Mouse (Mus musculus) lung, embryonic 15.5 days (tissue): ENCODE results near the gene Stpg3. TPM values are rescaled to one million over a fixed set of nuclear protein-coding genes. Genes with fewer than 3 reads are reported as not detected.
A peak's percentile ranks its signal among the peaks of the same experiment; 100 is the strongest.

Source experiments
- ATAC-seq: fragments of 200-750 bp; cut with Nextera tagmentation; 2 replicates; pipeline ENCODE4 v1.8.0; 2017; ENCODE audit warnings: moderate number of reproducible peaks, borderline replicate concordance; ENCODE audit not compliant: low FRiP score, low TSS enrichment; ENCODE audit errors: extremely low read depth
- H3K27ac ChIP-seq: fragments of 300-500 bp; sonication (generic); 2 replicates; pipeline ENCODE4 v1.5.1; 2015; ENCODE audit warnings: moderate library complexity, mild to moderate bottlenecking, inconsistent platforms
- H3K27me3 ChIP-seq: fragments of 300-500 bp; sonication (generic); 2 replicates; pipeline ENCODE4 v1.6.1; 2015; ENCODE audit warnings: inconsistent platforms
- H3K36me3 ChIP-seq: fragments of 300-500 bp; sonication (generic); 2 replicates; pipeline ENCODE4 v1.6.1; 2015; ENCODE audit warnings: inconsistent platforms
- H3K4me1 ChIP-seq: fragments of 300-500 bp; sonication (generic); 2 replicates; pipeline ENCODE4 v1.6.1; 2015; ENCODE audit warnings: inconsistent platforms
- H3K4me2 ChIP-seq: fragments of 300-500 bp; sonication (generic); 2 replicates; pipeline ENCODE4 v1.6.1; 2015; ENCODE audit warnings: inconsistent platforms, mild to moderate bottlenecking, moderate library complexity
- H3K4me3 ChIP-seq: fragments of 300-500 bp; sonication (generic); 2 replicates; pipeline ENCODE4 v1.5.1; 2015; ENCODE audit warnings: mild to moderate bottlenecking, inconsistent platforms
- H3K9ac ChIP-seq: fragments of 300-500 bp; sonication (generic); 2 replicates; pipeline ENCODE4 v1.6.1; 2015; ENCODE audit warnings: inconsistent platforms
- H3K9me3 ChIP-seq: fragments of 300-500 bp; sonication (generic); 2 replicates; pipeline ENCODE4 v1.6.1; 2016; ENCODE audit warnings: inconsistent platforms
- WGBS: fragments of 180-500 bp; shearing (Covaris S2); methylation state at CpG from one replicate; pipeline ENCODE4 v1.1.7; 2015; 5-methylcytosine and 5-hydroxymethylcytosine counted together
- polyA plus RNA-seq: library from polyadenylated mRNA; unstranded; fragments of >200 nt; fragmentation: Nextera tagmentation; extraction: Ambion mirVana; gene quantifications from 2 replicates; pipeline ENCODE4 v1.2.1, GENCODE M21; 2015

Gene Stpg3
- polyA plus RNA-seq, 1 experiment from 2014 or later: not detected

DNA sequence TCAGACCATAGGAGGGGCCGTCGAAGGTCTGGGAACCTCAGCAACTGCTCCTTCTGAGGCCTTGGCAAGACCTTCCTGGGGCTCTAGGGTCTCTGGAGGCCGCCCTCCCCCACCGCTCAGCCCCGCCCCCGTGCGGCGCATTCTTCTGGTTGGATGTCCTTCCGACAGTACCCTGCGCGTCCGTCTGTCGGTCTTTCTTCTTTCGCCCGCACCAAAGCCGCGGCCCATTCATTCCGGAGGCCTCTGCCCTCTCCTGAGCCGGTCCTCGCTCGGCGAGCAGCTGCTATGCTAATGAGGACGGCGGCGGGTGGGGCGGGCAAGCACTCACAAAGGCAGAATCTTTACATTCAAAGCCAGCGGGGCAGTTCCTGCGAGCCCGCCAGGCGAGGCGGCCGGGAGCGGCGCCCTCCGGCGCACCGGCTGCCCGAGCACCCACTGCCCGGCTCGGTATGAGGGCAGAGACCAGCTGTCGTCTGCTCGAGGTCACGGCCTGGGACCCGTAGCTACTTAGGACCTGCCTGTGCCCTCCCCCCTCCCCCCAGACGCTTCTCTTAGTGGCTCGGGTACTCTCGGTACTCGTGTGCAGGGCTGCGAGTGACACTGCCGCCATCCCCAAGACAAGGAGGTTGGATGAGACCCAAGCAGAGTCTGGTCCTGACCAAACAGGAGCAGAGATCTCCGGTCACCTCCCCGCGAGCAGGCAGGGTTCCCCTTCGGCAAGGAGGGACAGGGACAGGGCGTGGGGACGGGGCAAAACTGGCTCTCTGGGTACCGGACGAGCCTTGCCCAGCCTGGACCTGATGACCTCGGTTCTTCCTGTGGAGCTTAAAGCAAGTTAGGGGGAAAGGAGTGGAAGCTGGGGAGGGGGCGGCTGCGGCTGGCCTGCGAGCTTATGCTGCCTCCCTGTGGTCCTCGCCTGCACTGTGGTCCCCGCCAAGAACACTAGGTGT, 28.5 kb downstream of the Stpg3 start:
- H3K4me1 ChIP-seq: peaks cover 28% of the 10 kb centered on the region
- H3K36me3 ChIP-seq: no peaks in the 10 kb centered on the region
- peak overlapping the region; percentile 97 for H3K4me2 ChIP-seq
- H3K27me3 ChIP-seq: peaks cover 27% of the 10 kb centered on the region
- H3K4me3 ChIP-seq: peak overlapping the region; percentile 49
- ATAC-seq: peak; percentile 60
- H3K9me3 ChIP-seq: no peaks in the 10 kb centered on the region
- H3K27ac ChIP-seq: peak overlapping the region; percentile 83
- peak overlapping the region; percentile 55 for H3K9ac ChIP-seq
- under 1% methylated on average over 64 of the region's 64 CpGs for WGBS

DNA sequence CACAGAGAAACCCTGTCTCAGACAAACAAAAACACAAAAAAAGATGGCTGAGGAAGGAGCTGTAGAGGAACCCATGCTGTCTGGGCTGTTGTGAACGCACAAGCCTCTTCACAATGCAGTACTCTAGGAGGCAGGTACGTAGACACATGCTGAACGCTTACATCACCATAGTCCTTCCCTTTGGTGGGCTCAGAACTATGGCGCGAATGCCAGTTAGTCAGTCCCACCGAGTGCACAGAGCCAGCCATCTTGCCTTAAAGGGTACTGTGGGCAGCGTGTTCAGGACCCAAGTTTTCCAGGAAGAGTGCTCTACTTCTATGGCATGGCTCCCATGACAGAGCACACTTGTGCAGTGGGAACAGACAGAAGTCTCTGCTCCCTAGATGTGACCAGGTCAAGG, 29.9 kb downstream of the Stpg3 start:
- 92% methylated on average over 7 of the region's 7 CpGs for WGBS
- peaks cover 38% of the 10 kb centered on the region for H3K4me1 ChIP-seq
- H3K4me3 ChIP-seq: no peak overlapping the region
- H3K27me3 ChIP-seq: peaks cover 41% of the 10 kb centered on the region
- no peak overlapping the region for H3K9ac ChIP-seq
- H3K4me2 ChIP-seq: no peak overlapping the region
- H3K9me3 ChIP-seq: no peaks in the 10 kb centered on the region
- H3K36me3 ChIP-seq: no peaks in the 10 kb centered on the region
- ATAC-seq: no peak
- H3K27ac ChIP-seq: no peak overlapping the region

DNA sequence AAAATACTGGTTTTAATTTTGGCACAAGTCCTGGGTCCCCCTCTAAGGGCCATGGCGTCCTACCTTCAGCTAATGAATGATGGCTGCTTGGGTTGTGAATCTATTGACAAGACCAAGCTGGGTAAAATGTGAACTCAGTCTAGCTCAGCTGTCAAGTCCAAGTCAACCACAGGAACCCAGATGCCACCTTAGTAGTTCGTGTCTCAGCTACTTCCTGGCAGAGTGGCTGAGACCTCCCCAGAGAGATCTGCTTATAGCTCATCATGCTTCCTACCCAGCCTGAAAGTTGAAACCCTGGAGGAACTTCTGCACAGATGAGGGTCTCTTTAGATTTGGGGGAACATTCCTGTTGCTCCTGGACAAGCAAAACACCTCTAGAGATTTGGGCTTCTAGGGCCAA, 31.1 kb downstream of the Stpg3 start:
- Histone ChIP-seq H3K4me1 (peaks cover 44% of the 10 kb centered on the region), H3K36me3 (no peaks in the 10 kb centered on the region), H3K27ac (no peak overlapping the region), H3K9me3 (no peaks in the 10 kb centered on the region), H3K4me3 (peak overlapping the region; percentile 58; the same call in 1 of the 2 replicates), H3K4me2 (peak overlapping the region; percentile 91; the same call in 1 of the 2 replicates), H3K9ac (no peak overlapping the region), H3K27me3 (peaks cover 51% of the 10 kb centered on the region)
- WGBS: 67% methylated on average over 2 of the region's 2 CpGs
- no peak for ATAC-seq

DNA sequence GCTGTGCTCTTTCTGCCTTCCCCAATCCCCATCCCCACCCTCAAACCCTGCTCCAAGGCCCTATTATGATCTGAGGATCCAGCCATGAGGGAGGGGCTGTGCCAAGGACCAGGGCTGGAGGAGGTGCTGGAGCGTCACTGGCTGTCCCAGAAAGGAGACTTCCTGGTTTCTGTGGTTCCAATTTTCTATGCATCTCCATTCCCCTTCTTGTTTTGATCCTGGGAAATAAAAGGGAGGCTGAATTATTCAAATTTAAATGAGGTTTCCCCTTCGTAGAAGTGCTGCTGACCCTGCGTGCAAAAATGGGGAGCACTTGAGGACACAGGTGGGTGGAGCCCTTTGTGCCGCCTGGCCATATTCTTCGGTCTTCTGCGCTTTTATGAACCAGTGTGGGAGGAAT, 31.8 kb downstream of the Stpg3 start:
- H3K4me3 ChIP-seq: peak overlapping the region; percentile 58
- 26% methylated on average over 6 of the region's 6 CpGs for WGBS
- H3K36me3 ChIP-seq: no peaks in the 10 kb centered on the region
- H3K27ac ChIP-seq: no peak overlapping the region
- peak overlapping the region; percentile 91 for H3K4me2 ChIP-seq
- no peaks in the 10 kb centered on the region for H3K9me3 ChIP-seq
- peak overlapping the region; percentile 4; the same call in 1 of the 2 replicates for H3K9ac ChIP-seq
- peaks cover 51% of the 10 kb centered on the region for H3K4me1 ChIP-seq
- no peak for ATAC-seq
- H3K27me3 ChIP-seq: peaks cover 57% of the 10 kb centered on the region

DNA sequence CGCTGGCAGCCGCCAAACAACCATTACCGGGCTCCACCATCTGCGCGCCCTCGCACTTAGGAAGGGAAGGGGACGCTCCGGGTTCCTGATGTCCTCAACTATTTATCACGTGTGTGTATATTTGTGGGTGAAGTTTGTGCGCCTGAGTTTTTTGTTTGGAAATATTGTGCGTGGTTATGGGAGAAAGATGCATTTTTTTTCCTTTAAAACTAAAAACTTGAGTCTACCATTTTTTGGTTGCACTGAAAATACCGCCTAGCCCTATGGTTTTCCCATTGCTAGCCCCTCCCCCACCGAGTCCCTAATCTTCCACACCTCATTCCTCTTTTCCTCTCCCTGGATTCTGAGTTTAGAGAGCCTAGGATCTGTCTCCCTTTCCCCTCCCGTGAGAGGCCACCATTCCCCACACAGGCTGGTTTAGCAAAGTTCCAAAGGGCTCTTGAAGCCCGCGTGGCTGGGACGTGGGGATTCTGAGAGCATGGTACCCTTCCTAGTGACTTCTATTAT, 32.5 kb downstream of the Stpg3 start:
- H3K9ac ChIP-seq: peak overlapping the region; percentile 64
- H3K4me2 ChIP-seq: peak overlapping the region; percentile 91
- H3K27me3 ChIP-seq: peaks cover 64% of the 10 kb centered on the region
- H3K36me3 ChIP-seq: no peaks in the 10 kb centered on the region
- peak overlapping the region; percentile 58 for H3K4me3 ChIP-seq
- no peaks in the 10 kb centered on the region for H3K9me3 ChIP-seq
- H3K27ac ChIP-seq: peak overlapping the region; percentile 92
- WGBS: under 1% methylated on average over 17 of the region's 17 CpGs
- peaks cover 58% of the 10 kb centered on the region for H3K4me1 ChIP-seq
- ATAC-seq: no peak

- peak; percentile 53; the same call in 1 of the 2 replicates for ATAC-seq
- Histone ChIP-seq H3K36me3 (no peaks in the 10 kb centered on the region), H3K9me3 (no peaks in the 10 kb centered on the region), H3K4me2 (peak overlapping the region; percentile 91), H3K9ac (peak overlapping the region; percentile 64), H3K27ac (peak overlapping the region; percentile 92), H3K4me3 (peak overlapping the region; percentile 58), H3K27me3 (peaks cover 69% of the 10 kb centered on the region), H3K4me1 (peaks cover 63% of the 10 kb centered on the region)
- under 1% methylated on average over 100 of the region's 100 CpGs for WGBS
These were observed 33.2 kb downstream of the Stpg3 start for GRCm38 (mm10) chr2:25180973-25181890.

GRCm38 (mm10) chr2:25180478-25180903, 33.9 kb downstream of the Stpg3 start, which contains the start of gene Nrarp:
TSS of gene Nrarp (plus strand) at chr2:25180758.
- Histone ChIP-seq H3K27me3 (peaks cover 69% of the 10 kb centered on the region), H3K4me3 (peak within 1 kb of the TSS; percentile 58), H3K4me1 (peaks cover 62% of the 10 kb centered on the region), H3K4me2 (peak within 1 kb of the TSS; percentile 91), H3K9me3 (no peaks in the 10 kb centered on the region), H3K36me3 (no peaks in the 10 kb centered on the region), H3K9ac (peak within 1 kb of the TSS; percentile 64), H3K27ac (peak within 1 kb of the TSS; percentile 92)
- peak; percentile 84 for ATAC-seq
- WGBS: 1% methylated on average over 35 of the region's 35 CpGs

DNA sequence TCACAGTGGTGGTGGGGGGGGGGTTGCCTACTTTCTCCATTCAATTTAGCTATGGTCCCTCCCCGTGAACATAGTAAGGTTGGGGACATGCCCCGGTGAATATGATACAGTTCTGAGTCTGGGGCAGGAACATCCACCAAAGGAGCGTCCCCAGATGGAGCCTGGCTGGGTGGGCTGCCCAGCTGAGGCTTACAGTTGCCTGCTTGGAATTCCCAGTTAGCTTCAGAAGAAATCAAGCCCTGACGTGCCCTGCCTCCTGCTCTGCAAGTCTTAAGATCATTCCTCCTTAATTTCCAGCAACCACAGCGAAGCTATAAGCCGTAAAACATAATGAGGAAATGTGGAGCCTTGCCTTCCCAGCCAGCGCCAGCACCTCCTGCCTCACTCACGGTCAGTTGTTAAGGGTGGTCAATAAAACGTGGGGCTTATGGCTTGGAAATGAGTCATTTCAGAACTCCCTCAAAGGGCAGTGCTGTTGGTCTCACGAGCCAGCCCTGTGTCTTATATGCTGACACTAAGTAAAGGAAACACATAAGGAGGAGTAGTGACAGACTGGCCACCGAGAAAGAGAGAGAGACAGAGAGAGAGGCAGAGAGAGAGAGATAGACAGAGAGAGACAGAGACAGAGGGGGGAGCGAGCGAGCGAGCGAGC, 34.7 kb downstream of the Stpg3 start:
- Histone ChIP-seq H3K9ac (no peak overlapping the region; the same call in 1 of the 2 replicates), H3K27ac (0 out of 2 replicates have a peak overlapping the region, but pooled peaks have one; percentile 7), H3K9me3 (no peaks in the 10 kb centered on the region), H3K4me2 (peak overlapping the region; percentile 91), H3K4me3 (peak overlapping the region; percentile 58), H3K36me3 (no peaks in the 10 kb centered on the region), H3K4me1 (peaks cover 63% of the 10 kb centered on the region), H3K27me3 (peaks cover 68% of the 10 kb centered on the region)
- ATAC-seq: no peak
- 51% methylated on average over 15 of the region's 15 CpGs for WGBS

GRCm38 (mm10) chr2:25178285-25178972, 36.0 kb downstream of the Stpg3 start:
- peaks cover 63% of the 10 kb centered on the region for H3K27me3 ChIP-seq
- H3K4me3 ChIP-seq: no peak overlapping the region
- 22% methylated on average over 10 of the region's 10 CpGs for WGBS
- no peaks in the 10 kb centered on the region for H3K36me3 ChIP-seq
- H3K9ac ChIP-seq: no peak overlapping the region
- peak overlapping the region; percentile 10; the same call in 1 of the 2 replicates for H3K4me2 ChIP-seq
- H3K9me3 ChIP-seq: no peaks in the 10 kb centered on the region
- peaks cover 63% of the 10 kb centered on the region for H3K4me1 ChIP-seq
- peak overlapping the region; percentile 71; the same call in 1 of the 2 replicates for H3K27ac ChIP-seq
- no peak for ATAC-seq

DNA sequence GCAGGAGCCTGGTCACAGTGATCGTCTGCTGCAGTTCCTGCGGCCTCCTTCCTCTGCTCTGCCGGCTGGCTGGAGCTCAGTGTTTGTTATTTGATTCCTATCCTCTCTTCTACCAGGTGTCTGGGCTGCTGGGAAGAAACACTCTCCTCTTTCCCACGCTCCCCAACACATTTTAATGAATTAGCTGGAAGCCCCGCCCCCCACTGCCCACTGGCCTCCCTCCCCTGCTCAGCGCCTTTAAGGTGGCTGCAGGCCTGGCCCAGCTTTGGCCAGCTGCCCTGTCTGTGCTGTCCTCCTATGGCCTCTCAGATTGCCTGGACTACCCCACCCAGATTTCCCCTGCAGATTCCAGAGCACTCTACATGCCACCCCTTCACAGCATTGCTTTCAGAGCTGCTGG, 36.8 kb downstream of the Stpg3 start:
- Histone ChIP-seq H3K4me1 (peaks cover 65% of the 10 kb centered on the region), H3K27me3 (peaks cover 58% of the 10 kb centered on the region), H3K9ac (peak overlapping the region; percentile 7; the same call in 1 of the 2 replicates), H3K27ac (peak overlapping the region; percentile 71), H3K9me3 (no peaks in the 10 kb centered on the region), H3K4me3 (no peak overlapping the region), H3K36me3 (no peaks in the 10 kb centered on the region), H3K4me2 (peak overlapping the region; percentile 30; the same call in 1 of the 2 replicates)
- ATAC-seq: no peak
- WGBS: 8% methylated on average over 6 of the region's 6 CpGs
